Mouse (Mus musculus) ES-Bruce4 (cell line): ENCODE measurements at regions not wholly inside any gene's neighbourhood (a gene's known extent, or its start where the extent isn't known, plus 50 kb on each side); places are given as distances from the start of the nearest gene placed in this dataset.

Experiments used
- CTCF ChIP-seq: IDR thresholded peaks from one replicate; pipeline ENCODE4 v1.8.1; 2011; ENCODE audit warnings: low read depth, low read length
- EP300 ChIP-seq: IDR thresholded peaks from 2 replicates; pipeline ENCODE4 v1.6.1; 2011; ENCODE audit warnings: low read depth, low read length; ENCODE audit not compliant: insufficient read depth
- POLR2A ChIP-seq: IDR thresholded peaks from one replicate; pipeline ENCODE4 v1.8.1; 2011; ENCODE audit warnings: low read length; ENCODE audit not compliant: insufficient read depth

DNA sequence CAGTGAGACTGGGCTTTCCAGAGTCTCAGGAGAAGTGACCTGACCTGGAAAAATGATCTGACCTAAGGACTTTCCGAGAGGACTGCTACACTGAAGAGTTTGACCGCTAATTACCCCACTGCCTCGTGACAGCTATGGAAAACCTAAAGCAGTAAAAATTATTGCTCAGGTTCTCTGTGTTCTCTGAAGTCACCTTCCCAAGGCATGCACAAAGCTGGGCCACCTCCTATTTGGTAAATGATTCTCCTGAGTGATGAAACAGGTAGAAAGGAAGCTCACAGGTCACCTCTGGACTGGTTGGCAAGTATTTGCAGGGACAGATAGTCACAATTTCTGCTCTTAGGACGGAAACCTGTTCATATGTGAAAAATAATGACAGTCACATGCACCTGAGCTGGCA lies 109.7 kb downstream of the Btc start:
- TF ChIP-seq EP300: no peak
- no peak for TF ChIP-seq POLR2A
- no peak for TF ChIP-seq CTCF
